Mouse (Mus musculus) MEL (cell line): ENCODE results near the gene Rad18. TPM values are rescaled to one million over a fixed set of nuclear protein-coding genes. Genes with fewer than 3 reads are reported as not detected.
A peak's percentile ranks its signal among the peaks of the same experiment; 100 is the strongest.

Source experiments
- DNase-seq: peaks from one replicate; pipeline ENCODE4 v3.0.0; 2011; ENCODE audit warnings: low read depth, low spot score
- H3K27ac ChIP-seq: 2 replicates; pipeline ENCODE4 v1.5.1; 2012; ENCODE audit warnings: low read depth, mild to moderate bottlenecking, control low read depth, low read length, moderate library complexity; ENCODE audit not compliant: control insufficient read depth
- H3K27me3 ChIP-seq, 2 experiments: fragments of 150-350 bp in 1 of 2; sonication (generic) in 1 of 2; 2 replicates each; pipeline ENCODE4 v1.6.1; 2012; ENCODE audit warnings: low read length in 2 of 2, mild to moderate bottlenecking in 2 of 2, improper control_type of control experiment in 1 of 2, moderate library complexity in 1 of 2; ENCODE audit not compliant: insufficient read depth in 2 of 2, control insufficient read depth in 1 of 2
- H3K36me3 ChIP-seq, 2 experiments: 2 replicates each; pipeline ENCODE4 v1.6.1; 2012 to 2014; ENCODE audit warnings: low read length in 2 of 2, improper control_type of control experiment in 1 of 2, inconsistent platforms in 1 of 2, mild to moderate bottlenecking in 1 of 2; ENCODE audit not compliant: insufficient read depth in 2 of 2, control insufficient read depth in 1 of 2
- H3K4me1 ChIP-seq, 2 experiments: fragments of 150-350 bp in 1 of 2; sonication (generic) in 1 of 2; 2 replicates each; pipeline ENCODE4 v1.6.1; 2012; ENCODE audit warnings: low read length in 2 of 2, improper control_type of control experiment in 1 of 2, mild to moderate bottlenecking in 1 of 2; ENCODE audit not compliant: insufficient read depth in 2 of 2, control insufficient read depth in 1 of 2
- H3K4me3 ChIP-seq, 2 experiments: fragments of 150-350 bp in 1 of 2; sonication (generic) in 1 of 2; 2 replicates each; pipeline ENCODE4 v1.5.1; 2012; ENCODE audit warnings: low read depth in 2 of 2, low read length in 2 of 2, mild to moderate bottlenecking in 2 of 2, moderate library complexity in 2 of 2, control low read depth in 1 of 2, improper control_type of control experiment in 1 of 2; ENCODE audit not compliant: control insufficient read depth in 1 of 2, insufficient read depth in 1 of 2
- H3K79me2 ChIP-seq: 2 replicates; pipeline ENCODE4 v1.6.1; 2012; ENCODE audit warnings: mild to moderate bottlenecking, low read length, moderate library complexity; ENCODE audit not compliant: control insufficient read depth, poor library complexity, insufficient read depth
- H3K9ac ChIP-seq: 2 replicates; pipeline ENCODE4 v1.6.1; 2012; ENCODE audit warnings: low read depth, mild to moderate bottlenecking, control low read depth, low read length, moderate library complexity; ENCODE audit not compliant: control insufficient read depth, poor library complexity, severe bottlenecking
- H3K9me3 ChIP-seq: fragments of 150-350 bp; sonication (generic); replicated peaks from 2 replicates; pipeline ENCODE4 v1.6.1; 2012; ENCODE audit warnings: mild to moderate bottlenecking, low read length, improper control_type of control experiment, moderate library complexity; ENCODE audit not compliant: insufficient read depth
- E2F4 ChIP-seq: IDR thresholded peaks from 2 replicates; pipeline ENCODE4 v1.6.1; 2011; ENCODE audit warnings: low read depth, low read length, improper control_type of control experiment, borderline replicate concordance
- ELF1 ChIP-seq: IDR thresholded peaks from 2 replicates; pipeline ENCODE4 v1.6.1; 2014; ENCODE audit warnings: low read depth, mild to moderate bottlenecking, inconsistent platforms, low read length, improper control_type of control experiment, moderate library complexity
- ETS1 ChIP-seq: IDR thresholded peaks from 2 replicates; pipeline ENCODE4 v1.6.1; 2012; ENCODE audit warnings: low read depth, mild to moderate bottlenecking, inconsistent platforms, low read length, improper control_type of control experiment, moderate library complexity
- GABPA ChIP-seq: IDR thresholded peaks from 2 replicates; pipeline ENCODE4 v1.6.1; 2012; ENCODE audit warnings: low read depth, mild to moderate bottlenecking, inconsistent platforms, low read length, improper control_type of control experiment, moderate library complexity
- GATA1 ChIP-seq: IDR thresholded peaks from 2 replicates; pipeline ENCODE4 v1.6.1; 2011; ENCODE audit warnings: low read depth, low read length, improper control_type of control experiment
- HCFC1 ChIP-seq: IDR thresholded peaks from 2 replicates; pipeline ENCODE4 v1.6.1; 2012; ENCODE audit warnings: low read depth, mild to moderate bottlenecking, inconsistent platforms, low read length, improper control_type of control experiment, moderate library complexity
- JUND ChIP-seq: IDR thresholded peaks from 2 replicates; pipeline ENCODE4 v1.6.1; 2011; ENCODE audit warnings: low read depth, mild to moderate bottlenecking, improper control_type of control experiment, low read length
- KAT2A ChIP-seq: conservative IDR thresholded peaks from 2 replicates; pipeline ENCODE4 v1.6.1; 2012; ENCODE audit warnings: low read depth, low read length, improper control_type of control experiment, inconsistent platforms
- MAFK ChIP-seq: IDR thresholded peaks from 2 replicates; pipeline ENCODE4 v1.6.1; 2011; ENCODE audit warnings: low read depth, mild to moderate bottlenecking, low read length, improper control_type of control experiment, borderline replicate concordance
- MAX ChIP-seq: IDR thresholded peaks from 2 replicates; pipeline ENCODE4 v1.6.1; 2011; ENCODE audit warnings: low read length, improper control_type of control experiment
- MXI1 ChIP-seq: IDR thresholded peaks from 2 replicates; pipeline ENCODE4 v1.6.1; 2011; ENCODE audit warnings: mild to moderate bottlenecking, low read depth, low read length, improper control_type of control experiment
- MYC ChIP-seq: IDR thresholded peaks from 2 replicates; pipeline ENCODE4 v1.6.1; 2011; ENCODE audit warnings: low read depth, mild to moderate bottlenecking, low read length, improper control_type of control experiment, moderate library complexity
- NELFE ChIP-seq: IDR thresholded peaks from 2 replicates; pipeline ENCODE4 v1.6.1; 2011; ENCODE audit warnings: low read depth, low read length, improper control_type of control experiment
- NRF1 ChIP-seq: IDR thresholded peaks from 2 replicates; pipeline ENCODE4 v1.6.1; 2014; ENCODE audit warnings: low read depth, mild to moderate bottlenecking, inconsistent platforms, low read length, improper control_type of control experiment, moderate library complexity; ENCODE audit not compliant: poor library complexity, insufficient read depth, severe bottlenecking
- POLR2A ChIP-seq, 2 experiments: IDR thresholded peaks; 2 replicates each; pipeline ENCODE4 v1.6.1; 2011 to 2012; ENCODE audit warnings: low read length in 2 of 2, mild to moderate bottlenecking in 2 of 2, control low read depth in 1 of 2, improper control_type of control experiment in 1 of 2, low read depth in 1 of 2, moderate library complexity in 1 of 2; ENCODE audit not compliant: control insufficient read depth in 1 of 2, insufficient read depth in 1 of 2, poor library complexity in 1 of 2
- POLR2AphosphoS2 ChIP-seq: IDR thresholded peaks from 2 replicates; pipeline ENCODE4 v1.6.1; 2011; ENCODE audit warnings: low read length, improper control_type of control experiment
- POLR2AphosphoS5 ChIP-seq: IDR thresholded peaks from 2 replicates; pipeline ENCODE4 v1.6.1; 2012; ENCODE audit warnings: low read depth, borderline replicate concordance, mild to moderate bottlenecking, inconsistent platforms, low read length, moderate library complexity, mixed read lengths
- RCOR1 ChIP-seq: IDR thresholded peaks from 2 replicates; pipeline ENCODE4 v1.6.1; 2012; ENCODE audit warnings: low read depth, mild to moderate bottlenecking, inconsistent platforms, low read length, improper control_type of control experiment
- SIN3A ChIP-seq: IDR thresholded peaks from 2 replicates; pipeline ENCODE4 v1.6.1; 2012; ENCODE audit warnings: low read length, improper control_type of control experiment, inconsistent platforms
- TBP ChIP-seq: IDR thresholded peaks from 2 replicates; pipeline ENCODE4 v1.8.0; 2011; ENCODE audit warnings: low read depth, low read length, improper control_type of control experiment
- TCF12 ChIP-seq: IDR thresholded peaks from 2 replicates; pipeline ENCODE4 v1.6.1; 2014; ENCODE audit warnings: low read depth, mild to moderate bottlenecking, inconsistent platforms, low read length, improper control_type of control experiment, moderate library complexity
- UBTF ChIP-seq: IDR thresholded peaks from 2 replicates; pipeline ENCODE4 v1.6.1; 2012; ENCODE audit warnings: low read depth, mild to moderate bottlenecking, inconsistent platforms, low read length, improper control_type of control experiment, moderate library complexity, borderline replicate concordance; ENCODE audit not compliant: insufficient read depth
- USF1 ChIP-seq: IDR thresholded peaks from 2 replicates; pipeline ENCODE4 v1.6.1; 2014; ENCODE audit warnings: low read depth, mild to moderate bottlenecking, inconsistent platforms, low read length, improper control_type of control experiment, moderate library complexity
- USF2 ChIP-seq, 2 experiments: IDR thresholded peaks; 2 replicates each; pipeline ENCODE4 v1.6.1; 2011 to 2012; ENCODE audit warnings: improper control_type of control experiment in 2 of 2, low read length in 2 of 2, borderline replicate concordance in 1 of 2, inconsistent platforms in 1 of 2, low read depth in 1 of 2, mild to moderate bottlenecking in 1 of 2; ENCODE audit not compliant: insufficient read depth in 1 of 2
- ZKSCAN1 ChIP-seq: IDR thresholded peaks from 2 replicates; pipeline ENCODE4 v1.6.1; 2012; ENCODE audit warnings: low read depth, mild to moderate bottlenecking, inconsistent platforms, low read length, improper control_type of control experiment, moderate library complexity
- ZNF384 ChIP-seq: IDR thresholded peaks from 2 replicates; pipeline ENCODE4 v1.6.1; 2012; ENCODE audit warnings: low read depth, mild to moderate bottlenecking, inconsistent platforms, low read length, improper control_type of control experiment
- polyA plus RNA-seq, 2 experiments: library from polyadenylated mRNA; stranded (reverse) in 1 of 2; unstranded in 1 of 2; fragments of >175 nt in 1 of 2; fragments of >200 nt in 1 of 2; gene quantifications; 2 replicates each; pipeline versions ENCODE4 v1.2.1 to v1.2.4; 2012; ENCODE audit warnings: low replicate concordance in 2 of 2, low read depth in 1 of 2; ENCODE audit not compliant: insufficient read length in 2 of 2, insufficient read depth in 1 of 2, missing spikeins in 1 of 2
- total RNA-seq: library from RNA; depleted of rRNA; stranded (reverse); fragments of 300-350 nt; gene quantifications from 2 replicates; pipeline ENCODE4 v1.2.3, GENCODE M21; 2012; rRNA removed

The Rad18 gene
- 15.3 and 17.3 TPM in 2 replicates for total RNA-seq
- 10 to 100 TPM in 1 of 2 experiments, not detected in 1; 23.2 TPM for polyA plus RNA-seq

- H3K27me3 ChIP-seq, result no peaks in the 10 kb centered on the region
- H3K36me3 ChIP-seq, result peaks cover 2 to 22% of the 10 kb centered on the region in 2 experiments; a peak in 2 of 4 replicates
- peak; percentile 95 for DNase-seq
- peak within 1 kb of the TSS; percentile 66 to 93 for H3K4me3 ChIP-seq
- TF ChIP-seq ZKSCAN1, result no peak
- peak; percentile 76 to 84 for TF ChIP-seq POLR2A (IDR thresholded peaks at IDR 0.05; ENCODE audit: control insufficient read depth in 1 of 2, insufficient read depth in 1 of 2, low read depth in 1 of 2, low read length in 2 of 2, poor library complexity in 1 of 2)
- TF ChIP-seq SIN3A, result peak; percentile 85
- TF ChIP-seq MXI1, result peak; percentile 28
- TF ChIP-seq ZNF384, result no peak
- TF ChIP-seq POLR2AphosphoS5, result no peak
- TF ChIP-seq TCF12, result no peak; the same call in 1 of the 2 replicates
- no peak for TF ChIP-seq USF2 (IDR thresholded peaks at IDR 0.05; ENCODE audit: borderline replicate concordance in 1 of 2, insufficient read depth in 1 of 2, low read depth in 1 of 2, low read length in 2 of 2)
- TF ChIP-seq MYC, result peak; percentile 50
- no peak for TF ChIP-seq JUND
- TF ChIP-seq RCOR1, result no peak
- peak; percentile 63 for TF ChIP-seq ELF1
- TF ChIP-seq ETS1, result peak; percentile 70
- peak; percentile 96 for TF ChIP-seq HCFC1
- peak; percentile 95 for TF ChIP-seq E2F4
- no peak for TF ChIP-seq GABPA
- no peak for TF ChIP-seq USF1
- no peak for TF ChIP-seq MAFK
- 0 out of 2 replicates have a peak, but pooled peaks have one; percentile 17 for TF ChIP-seq TBP
- TF ChIP-seq GATA1, result peak; percentile 49
- TF ChIP-seq NELFE, result peak; percentile 85
- TF ChIP-seq UBTF, result 0 out of 2 replicates have a peak, but pooled peaks have one; percentile 72
- peak; percentile 60 for TF ChIP-seq MAX
- TF ChIP-seq NRF1, result peak; percentile 59
- peak; percentile 87 for TF ChIP-seq POLR2AphosphoS2
- peak; percentile 77; the same call in 1 of the 2 replicates for TF ChIP-seq KAT2A
- H3K9me3 ChIP-seq, result no peaks in the 10 kb centered on the region
- H3K79me2 ChIP-seq, result peaks cover 17% of the 10 kb centered on the region
- H3K27ac ChIP-seq, result peak within 1 kb of the TSS; percentile 83
- peak within 1 kb of the TSS; percentile 93 for H3K9ac ChIP-seq
- peaks cover 0 to 11% of the 10 kb centered on the region in 2 experiments; a peak in 2 of 4 replicates for H3K4me1 ChIP-seq
Observed at GRCm38 (mm10) chr6:112696056-112696950, at the start of gene Rad18. Gene Rad18 (minus strand): TSS chr6:112696686.
